Mouse (Mus musculus): Measurements from ENCODE around the gene Oas1c.

The Oas1c gene

DNA sequence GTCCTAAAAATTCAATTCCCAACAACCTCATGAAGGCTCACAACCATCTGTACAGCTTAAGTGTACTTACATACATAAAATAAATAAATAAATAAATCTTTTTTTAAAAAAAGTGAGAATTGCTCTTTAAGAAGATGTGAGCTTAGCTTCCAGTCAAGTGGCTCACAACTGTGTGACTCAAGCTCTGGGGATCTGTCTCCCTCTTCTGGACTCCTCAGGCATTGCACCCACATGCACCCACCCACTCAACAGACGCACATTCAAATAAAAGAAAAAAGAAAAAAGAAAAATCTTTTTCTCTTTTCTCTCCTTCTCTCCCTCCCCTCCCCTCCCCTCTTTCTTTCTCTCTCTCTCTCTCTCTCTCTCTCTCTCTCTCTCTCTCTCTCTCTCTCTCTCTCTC lies 30.7 kb downstream of the Oas1c start:
- DNase-seq = no peak

DNA sequence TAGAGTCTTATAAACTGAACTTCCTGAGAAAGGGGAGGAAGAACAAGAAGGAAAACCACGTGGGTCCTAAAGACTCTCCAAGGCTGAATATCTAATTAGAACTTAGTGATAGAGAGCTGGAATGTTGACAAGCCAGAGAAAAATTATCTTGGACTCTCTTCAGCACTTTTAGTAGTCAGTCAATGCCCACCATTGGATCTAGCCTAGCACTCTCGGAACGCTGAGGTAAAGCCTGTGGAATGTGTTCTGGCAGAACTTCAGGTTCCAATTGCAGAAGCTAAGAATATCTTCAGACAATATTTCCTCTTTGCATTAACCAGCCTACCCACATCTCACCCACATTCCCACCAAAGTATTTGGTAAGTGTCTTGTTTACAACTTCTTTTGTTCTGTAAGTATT lies 32.4 kb downstream of the Oas1c start:
- DNase-seq = no peak

DNA sequence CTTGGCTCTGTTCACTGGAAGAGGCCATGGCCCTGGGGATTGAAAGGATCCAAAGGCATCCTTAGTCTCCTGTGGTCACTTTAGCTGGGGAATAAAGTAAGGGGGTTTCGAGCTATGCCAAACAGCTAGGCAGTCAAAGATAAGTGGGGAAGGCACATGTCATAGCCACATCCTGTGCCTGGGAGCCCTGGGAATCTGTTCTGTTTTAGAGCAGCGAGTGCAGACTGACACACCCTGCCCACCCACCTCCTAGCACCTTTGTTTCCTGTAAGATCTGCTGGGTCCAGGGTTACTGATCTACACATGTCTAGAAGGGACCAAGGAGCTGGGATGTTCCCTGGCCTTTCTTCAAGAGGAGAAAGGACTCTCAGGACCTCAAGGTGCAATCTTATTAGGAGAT lies 33.4 kb downstream of the Oas1c start:
- DNase-seq = no peak

DNA sequence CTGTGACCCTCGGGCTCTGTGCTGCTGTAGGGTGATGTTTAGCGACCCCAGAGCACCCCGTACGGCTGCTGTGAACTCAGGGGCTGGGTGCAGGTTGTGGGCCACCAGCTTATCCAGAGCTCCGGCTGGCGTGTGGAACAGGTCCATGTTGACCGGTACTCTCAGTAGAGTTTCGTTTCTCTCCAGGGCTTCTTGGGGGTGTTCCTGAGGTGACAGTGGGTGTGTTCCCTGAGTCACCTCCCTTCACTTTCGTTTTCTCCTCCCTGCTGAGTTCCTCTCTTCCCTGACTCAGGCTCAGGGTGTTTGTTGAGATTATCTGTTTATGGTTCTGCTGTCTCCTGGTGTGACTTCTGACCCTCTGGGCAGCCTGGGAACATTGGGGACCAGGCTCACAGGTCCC lies 34.8 kb downstream of the Oas1c start, which contains the start of gene Oas3:
Oas3 (minus strand) TSS at position 184 of the 400 bp plus-strand sequence.
- DNase-seq = no peak

DNA sequence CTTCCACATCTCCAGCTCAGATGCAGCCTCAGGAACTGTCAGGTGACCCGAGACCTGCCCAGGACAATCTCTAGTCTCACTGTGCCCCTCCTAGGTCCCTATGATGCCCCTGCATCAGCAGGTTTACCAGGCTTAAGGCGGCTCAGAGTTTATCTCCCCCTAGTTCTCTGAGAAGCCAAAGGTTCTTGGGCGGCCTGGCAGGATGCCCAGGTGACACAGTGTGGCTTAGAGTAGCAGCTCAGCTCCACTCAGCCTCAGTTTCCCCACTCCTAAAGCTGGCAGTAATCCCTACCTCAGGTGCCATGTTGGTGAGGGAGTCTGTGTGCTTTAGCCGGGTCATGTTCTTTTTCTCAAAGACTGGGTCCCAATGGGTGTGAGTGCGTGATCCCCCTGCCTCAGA lies 35.5 kb downstream of the Oas1c start:
- DNase-seq = no peak

DNA sequence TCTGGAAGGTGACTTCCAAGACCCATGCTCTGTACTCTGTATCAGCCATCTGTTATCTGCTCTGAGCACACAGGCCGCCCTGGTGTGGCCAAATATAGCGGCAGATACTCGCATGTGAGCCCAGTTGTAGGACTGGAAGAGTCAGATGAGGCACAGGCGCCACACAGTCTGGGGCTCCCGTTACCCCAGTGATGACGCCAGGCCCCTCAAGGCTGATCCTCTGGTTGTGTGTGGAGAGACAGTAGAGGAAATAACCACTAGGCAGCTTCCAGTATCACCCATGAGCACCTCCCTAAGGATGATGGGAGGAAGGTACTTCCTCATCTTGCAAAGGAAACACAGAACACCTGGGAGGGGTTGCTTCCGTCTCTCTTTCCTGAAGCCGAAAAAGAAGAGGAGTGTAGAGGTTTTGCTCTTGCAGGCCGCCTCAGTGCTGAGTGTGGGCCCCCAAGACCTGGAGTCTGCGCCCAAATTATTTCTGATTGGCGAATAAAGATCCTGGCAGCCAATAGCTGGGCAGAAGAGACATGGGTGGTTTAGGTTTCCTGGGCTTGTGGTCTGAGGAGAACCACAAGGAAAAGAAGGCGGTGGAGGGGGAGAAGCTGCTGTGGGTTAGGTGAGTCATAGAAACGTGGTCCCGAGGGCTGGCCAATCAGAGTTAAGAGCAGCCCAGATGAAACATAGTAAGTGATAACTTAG lies 36.9 kb downstream of the Oas1c start:
- no peak for DNase-seq

DNA sequence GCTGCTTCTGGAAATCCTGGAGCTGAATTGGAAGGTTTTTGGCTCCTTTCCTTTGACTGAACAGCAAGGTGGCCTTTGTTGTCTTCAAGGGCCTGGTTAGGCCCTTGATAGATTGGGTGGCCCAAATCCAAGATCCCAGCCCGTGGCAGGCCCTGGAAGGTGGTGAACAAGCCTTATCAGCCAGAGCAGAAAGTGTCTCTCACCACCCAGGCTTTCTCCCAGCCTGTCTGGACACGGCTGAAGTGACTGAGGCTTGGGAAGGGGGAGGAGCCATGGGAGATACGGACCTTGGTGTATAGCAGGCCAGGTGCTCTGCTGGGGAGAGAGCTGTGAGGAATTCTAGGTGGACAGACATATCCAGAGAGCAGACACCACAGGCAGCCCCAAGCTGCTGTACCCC lies 42.9 kb downstream of the Oas1c start:
- no peak for DNase-seq

DNA sequence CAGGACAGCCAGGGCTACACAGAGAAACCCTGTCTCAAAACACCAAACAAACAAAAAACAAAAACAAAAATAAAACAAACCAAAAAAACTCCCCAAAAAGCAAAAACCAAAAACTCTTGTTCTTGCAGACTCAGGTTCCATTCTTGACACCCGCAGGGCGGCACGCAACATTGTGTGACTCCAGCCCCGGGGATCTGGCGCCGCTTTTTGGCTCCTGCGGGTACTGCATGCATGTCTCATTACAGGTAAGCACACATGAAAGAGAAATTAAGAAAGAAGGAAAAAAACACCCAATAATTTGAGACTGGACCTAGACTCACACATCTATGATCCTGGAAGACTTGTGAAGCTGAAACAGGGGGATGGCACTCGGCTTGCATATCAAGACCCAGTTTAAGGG lies 47.3 kb downstream of the Oas1c start:
- no peak for DNase-seq

DNA sequence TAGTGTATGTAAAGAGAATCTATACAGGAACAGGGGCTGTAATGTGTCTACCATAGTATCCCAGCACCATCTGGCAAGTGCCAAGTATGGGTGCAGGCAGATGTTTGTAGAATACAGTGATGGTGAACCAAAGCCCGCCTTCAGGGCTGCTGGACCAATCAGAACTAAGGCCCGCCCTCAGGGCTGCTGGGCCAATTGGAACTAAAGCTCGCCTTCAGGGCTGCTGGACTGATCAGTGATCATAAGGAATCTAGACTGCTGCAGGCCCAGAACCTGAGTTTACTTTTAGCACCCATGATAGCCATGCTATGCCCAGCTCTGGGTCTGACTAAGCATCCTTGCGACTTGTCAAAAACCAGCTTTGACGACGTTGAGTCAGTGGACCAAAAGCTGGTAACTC lies 50.4 kb downstream of the Oas1c start:
- no peak for DNase-seq

DNA sequence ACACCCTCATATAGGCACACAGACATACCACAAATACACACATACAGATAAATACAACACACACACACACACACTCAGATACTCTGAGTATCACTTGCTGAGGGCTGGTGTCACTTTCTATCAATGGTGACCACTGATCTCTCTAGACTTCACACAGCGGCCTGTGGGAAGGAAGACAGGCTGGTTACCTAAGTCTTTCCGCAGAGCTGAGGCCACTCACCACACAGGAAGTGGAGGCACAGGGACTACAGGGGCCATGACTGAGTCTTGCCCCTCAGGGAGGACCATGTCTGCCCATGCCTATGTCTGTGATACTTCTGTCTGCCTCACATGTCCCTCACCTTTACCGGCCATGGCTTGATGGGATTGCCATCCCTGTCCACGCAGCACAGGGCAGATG lies 58.1 kb downstream of the Oas1c start:
- DNase-seq = no peak

DNA sequence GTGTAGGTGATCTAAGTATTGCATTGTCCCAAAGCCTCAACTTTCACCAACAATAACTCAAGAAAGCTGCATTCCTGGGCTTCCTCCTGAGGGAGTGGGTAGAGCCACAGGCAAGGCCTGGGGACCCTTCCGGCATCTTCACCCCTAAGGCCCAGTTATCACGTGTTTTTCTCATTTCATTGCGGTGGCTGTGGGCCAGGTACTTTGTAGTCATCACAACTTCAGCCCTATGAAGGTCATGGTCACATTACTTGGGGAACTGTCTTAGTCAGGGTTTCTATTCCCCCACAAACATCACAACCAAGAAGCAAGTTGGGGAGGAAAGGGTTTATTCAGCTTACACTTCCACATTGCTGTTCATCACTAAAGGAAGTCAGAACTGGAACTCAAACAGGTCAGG lies 59.5 kb downstream of the Oas1c start:
- no peak for DNase-seq

DNA sequence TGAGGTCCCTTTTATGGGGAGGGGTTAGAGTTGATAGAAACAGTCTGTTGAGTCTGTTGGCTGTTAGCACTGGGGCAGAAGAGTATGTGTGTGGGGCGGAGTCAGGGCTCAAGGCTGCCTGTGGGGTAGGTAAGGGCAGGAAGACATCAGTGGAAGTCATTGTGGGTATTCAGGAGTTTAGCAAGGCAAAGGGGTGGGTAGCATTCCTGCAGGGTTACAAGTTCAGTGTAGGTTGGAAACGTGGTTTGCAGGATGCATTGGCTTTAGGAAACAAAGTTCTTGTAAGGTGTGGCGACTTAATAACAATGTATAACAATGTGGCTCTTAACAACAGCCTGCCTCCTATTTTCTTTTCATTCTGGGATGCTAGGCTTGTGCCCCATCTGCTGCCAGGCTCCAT lies 61.1 kb downstream of the Oas1c start:
- DNase-seq = no peak
